8 mouse cellular contexts compared by ENCODE assay signal in genomic region chr4:59034918-59035785, GRCm38 (mm10). TPM values are rescaled to one million over a fixed set of nuclear protein-coding genes. Genes with fewer than 3 reads are reported as not detected.
DNase-seq lines count a peak whose midpoint lies in the region; ATAC-seq lines count a peak whose summit lies in the region.

TSS of gene Gng10 (plus strand) at chr4:59035088.

- peak within 1 kb of the TSS; percentile 81 for H3K9ac ChIP-seq in embryonic facial prominence, embryonic 12.5 days
- peak within 1 kb of the TSS; percentile 92 for H3K9ac ChIP-seq in limb, embryonic 11.5 days (ENCODE audit: low read length)
- H3K9ac ChIP-seq in midbrain, embryonic 12.5 days (replicated peaks): peak within 1 kb of the TSS; percentile 85

- H3K9me3 ChIP-seq in embryonic facial prominence, embryonic 12.5 days: no peaks in the 10 kb centered on the region
- H3K9me3 ChIP-seq in limb, embryonic 11.5 days (ENCODE audit: control insufficient read depth, low read length): no peaks in the 10 kb centered on the region
- H3K9me3 ChIP-seq in midbrain, embryonic 12.5 days: no peaks in the 10 kb centered on the region

- DNase-seq in 3T3-L1 (ENCODE audit: low read depth, low spot score): peak; percentile 54
- peak; percentile 81 to 87 for DNase-seq in adrenal gland, postnatal 36 days
- peak; percentile 97 for DNase-seq in heart, adult 11 months
- peak; percentile 28 for DNase-seq in kidney, adult 11 months
- peak; percentile 71 for DNase-seq in limb, embryonic 11.5 days (ENCODE audit: low spot score)
- peak; percentile 51 for DNase-seq in spleen, adult 12 weeks (ENCODE audit: low spot score)

- H3K27ac ChIP-seq in embryonic facial prominence, embryonic 12.5 days: peak within 1 kb of the TSS; percentile 84
- no peak within 1 kb of the TSS for H3K27ac ChIP-seq in limb, embryonic 11.5 days (replicated peaks; ENCODE audit: low read depth, low read length)
- peak within 1 kb of the TSS; percentile 90 for H3K27ac ChIP-seq in midbrain, embryonic 12.5 days (replicated peaks)

- H3K36me3 ChIP-seq in embryonic facial prominence, embryonic 12.5 days: peaks cover 10% of the 10 kb centered on the region; the same call in 1 of the 2 replicates
- no peaks in the 10 kb centered on the region for H3K36me3 ChIP-seq in limb, embryonic 11.5 days (ENCODE audit: control insufficient read depth, insufficient read depth, low read length)
- no peaks in the 10 kb centered on the region for H3K36me3 ChIP-seq in midbrain, embryonic 12.5 days

- peak; percentile 79 for ATAC-seq in embryonic facial prominence, embryonic 12.5 days (ENCODE audit: insufficient number of reproducible peaks, insufficient read depth, low FRiP score, low TSS enrichment)
- peak; percentile 87 for ATAC-seq in limb, embryonic 11.5 days (ENCODE audit: insufficient number of reproducible peaks, low FRiP score, low TSS enrichment, low read depth)
- peak; percentile 88 for ATAC-seq in midbrain, embryonic 12.5 days (ENCODE audit: low FRiP score, low read depth)

- H3K4me1 ChIP-seq in embryonic facial prominence, embryonic 12.5 days: 0 out of 2 replicates have a peak, but pooled peaks cover 6% of the 10 kb centered on the region
- no peaks in the 10 kb centered on the region for H3K4me1 ChIP-seq in limb, embryonic 11.5 days (ENCODE audit: control insufficient read depth, insufficient read depth, low read length)
- peaks cover 7% of the 10 kb centered on the region for H3K4me1 ChIP-seq in midbrain, embryonic 12.5 days

- 9% methylated on average over 76 of the region's 76 CpGs for WGBS in embryonic facial prominence, embryonic 12.5 days
- 7% methylated on average over 74 of the region's 76 CpGs for WGBS in limb, embryonic 11.5 days
- 4% methylated on average over 76 of the region's 76 CpGs for WGBS in midbrain, embryonic 12.5 days

- H3K4me2 ChIP-seq in embryonic facial prominence, embryonic 12.5 days (replicated peaks): peak within 1 kb of the TSS; percentile 59
- H3K4me2 ChIP-seq in limb, embryonic 11.5 days (ENCODE audit: low read depth, severe bottlenecking): peak within 1 kb of the TSS; percentile 66
- peak within 1 kb of the TSS; percentile 70 for H3K4me2 ChIP-seq in midbrain, embryonic 12.5 days (replicated peaks)

- H3K27me3 ChIP-seq in embryonic facial prominence, embryonic 12.5 days: no peaks in the 10 kb centered on the region
- H3K27me3 ChIP-seq in limb, embryonic 11.5 days (ENCODE audit: control insufficient read depth, insufficient read depth, low read length): no peaks in the 10 kb centered on the region
- H3K27me3 ChIP-seq in midbrain, embryonic 12.5 days: no peaks in the 10 kb centered on the region

- H3K4me3 ChIP-seq in embryonic facial prominence, embryonic 12.5 days: peak within 1 kb of the TSS; percentile 83
- H3K4me3 ChIP-seq in limb, embryonic 11.5 days (ENCODE audit: low read depth, low read length): peak within 1 kb of the TSS; percentile 82
- H3K4me3 ChIP-seq in midbrain, embryonic 12.5 days: peak within 1 kb of the TSS; percentile 75

RNA-seq across cellular contexts. Expression of gene Gng10, which starts in this region (rescaled TPM):
- total RNA-seq in adrenal gland, postnatal 36 days (2021): 10 to 100 TPM; 32.9 to 33.2 TPM
- polyA plus RNA-seq in embryonic facial prominence, embryonic 12.5 days (2016; fragmentation: Nextera tagmentation; extraction: Ambion mirVana): 181 and 183 TPM in 2 replicates
- 118 and 124 TPM in 2 replicates for polyA plus RNA-seq in limb, embryonic 11.5 days (2014; fragmentation: Nextera tagmentation; extraction: Ambion mirVana)
- 75.8 and 88.8 TPM in 2 replicates for polyA plus RNA-seq in midbrain, embryonic 12.5 days (2016; fragmentation: Nextera tagmentation; extraction: Ambion mirVana)

Comparison
In these comparisons a context has a peak if more than half of its experiments do, and no peak if none do; other contexts are left out.
1. DNase-seq: peak in every context shown above with its lines; median percentile 97 in heart, adult 11 months; 84 in adrenal gland, postnatal 36 days; 71 in limb, embryonic 11.5 days; 54 in 3T3-L1; 51 in spleen, adult 12 weeks; 28 in kidney, adult 11 months.